Mouse (Mus musculus) myocyte (in vitro differentiated cells): Measurements from ENCODE around the gene Ndufaf7.

Experiments
- MAX ChIP-seq: IDR thresholded peaks from one replicate; pipeline ENCODE4 v1.6.1; 2011; ENCODE audit warnings: low read depth, mild to moderate bottlenecking, control low read depth
- MYOD1 ChIP-seq, 3 experiments: IDR thresholded peaks; one replicate each; pipeline ENCODE4 v1.6.1; 2011; ENCODE audit warnings: control low read depth in 2 of 3, low read depth in 2 of 3, mild to moderate bottlenecking in 2 of 3, moderate library complexity in 1 of 3; ENCODE audit not compliant: insufficient read length in 2 of 3, control insufficient read depth in 1 of 3
- MYOG ChIP-seq, 3 experiments: IDR thresholded peaks; one replicate each; pipeline ENCODE4 v1.6.1; 2011; ENCODE audit warnings: control low read depth in 2 of 3, low read depth in 2 of 3, mild to moderate bottlenecking in 2 of 3; ENCODE audit not compliant: insufficient read length in 2 of 3, control insufficient read depth in 1 of 3, insufficient read depth in 1 of 3
- POLR2A ChIP-seq: IDR thresholded peaks from one replicate; pipeline ENCODE4 v1.6.1; 2011; ENCODE audit warnings: low read depth, mild to moderate bottlenecking, control low read depth, moderate library complexity; ENCODE audit not compliant: insufficient read length
- POLR2AphosphoS2 ChIP-seq: IDR thresholded peaks from one replicate; pipeline ENCODE4 v1.6.1; 2011; ENCODE audit warnings: low read depth, control low read depth; ENCODE audit not compliant: insufficient read length
- SRF ChIP-seq: IDR thresholded peaks from one replicate; pipeline ENCODE4 v1.6.1; 2011; ENCODE audit warnings: low read depth; ENCODE audit not compliant: control insufficient read depth, insufficient read length
- USF1 ChIP-seq: IDR thresholded peaks from one replicate; pipeline ENCODE4 v1.6.1; 2011; ENCODE audit warnings: low read depth, mild to moderate bottlenecking, control low read depth, moderate library complexity

DNA sequence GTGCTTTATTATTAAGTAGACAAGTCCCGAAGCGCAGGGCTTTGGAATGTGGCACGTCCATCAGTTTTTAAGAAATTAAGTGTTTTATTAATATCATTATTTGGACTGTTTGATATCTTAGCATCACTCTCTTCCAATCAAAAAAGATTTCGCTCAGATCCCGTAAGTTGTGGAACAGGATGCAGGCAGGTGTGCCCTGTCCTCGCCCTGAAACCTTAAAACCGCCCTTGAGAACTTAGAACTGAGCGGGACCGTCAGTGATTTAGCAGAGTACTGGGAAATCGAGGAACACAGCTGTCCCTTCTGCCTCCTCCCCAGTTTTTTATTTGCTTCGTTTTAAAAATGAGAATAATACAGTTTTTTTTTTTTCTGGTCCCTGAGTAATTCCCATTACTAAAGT lies 20.0 kb upstream of the Ndufaf7 start:
- TF ChIP-seq MAX (no peak), SRF (no peak), MYOD1 (IDR thresholded peaks at IDR 0.05; ENCODE audit: control insufficient read depth in 1 of 3, insufficient read length in 2 of 3, low read depth in 2 of 3) (no peak), POLR2AphosphoS2 (no peak), MYOG (IDR thresholded peaks at IDR 0.05; ENCODE audit: control insufficient read depth in 1 of 3, insufficient read depth in 1 of 3, insufficient read length in 2 of 3, low read depth in 2 of 3) (no peak), POLR2A (no peak), USF1 (no peak)
